Comparison of ENCODE assay signal across 18 mouse cellular contexts in the genomic region with DNA sequence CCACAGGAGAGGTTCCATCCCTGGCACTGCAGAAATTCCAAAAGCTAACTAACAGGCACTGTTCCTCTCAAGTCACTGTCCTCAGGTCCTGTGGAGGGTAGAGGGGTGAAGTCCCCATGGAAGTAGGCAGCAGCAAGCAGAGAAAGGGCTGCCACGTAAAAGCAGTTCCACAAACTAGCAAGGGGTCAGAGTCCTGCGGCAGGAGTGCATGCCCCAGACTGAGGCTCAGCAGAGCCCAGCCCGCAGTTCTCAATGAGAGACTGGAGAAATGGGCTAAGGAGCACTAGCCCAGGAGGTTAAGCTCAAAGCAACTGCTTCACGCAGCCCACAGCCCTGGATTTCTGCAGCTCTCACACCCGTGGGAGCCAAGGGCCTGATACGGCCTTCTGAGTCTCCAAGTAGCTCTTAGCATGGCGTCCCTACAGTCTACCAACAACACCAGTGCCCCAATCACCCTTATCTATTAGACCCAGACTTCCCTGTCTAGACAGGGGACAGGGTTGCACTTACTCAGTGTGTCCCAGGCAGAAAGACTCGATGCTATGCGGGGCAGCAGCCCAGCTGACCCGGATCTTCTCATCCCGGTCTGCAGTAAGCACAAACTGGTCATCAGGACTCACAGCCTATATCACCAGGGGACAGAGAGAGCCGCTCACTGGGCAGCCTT. TPM values are rescaled to one million over a fixed set of nuclear protein-coding genes. Genes with fewer than 3 reads are reported as not detected.
DNase-seq lines count a peak whose midpoint lies in the region; ATAC-seq and TF ChIP-seq lines count a peak whose summit lies in the region.
"Had no signal": no experiment of that assay in that cellular context is flagged by ENCODE, and none has a peak within 500 bp of the region (broad histone marks: within the 10 kb centered on the region; RNA-seq: fewer than 3 reads in every experiment).

No protein-coding gene starts in this region.

- no peaks in the 10 kb centered on the region for H3K9me3 ChIP-seq in MEL (replicated peaks; ENCODE audit: insufficient read depth, low read length)
- H3K9me3 ChIP-seq in liver, embryonic 16.5 days (replicated peaks; ENCODE audit: control insufficient read depth, low read length), result no peaks in the 10 kb centered on the region
- H3K9me3 ChIP-seq in midbrain, embryonic 16.5 days (replicated peaks; ENCODE audit: control insufficient read depth, low read length, poor library complexity, severe bottlenecking), result no peaks in the 10 kb centered on the region
- H3K9me3 ChIP-seq: embryonic facial prominence, embryonic 12.5 days; G1E; heart, embryonic 15.5 days had no signal

- no peak for TF ChIP-seq POLR2A in MEL (IDR thresholded peaks at IDR 0.05; ENCODE audit: control insufficient read depth in 1 of 2, insufficient read depth in 1 of 2, low read depth in 1 of 2, low read length in 2 of 2, poor library complexity in 1 of 2)
- TF ChIP-seq POLR2A in lung, adult 2 months (IDR thresholded peaks at IDR 0.05; ENCODE audit: borderline replicate concordance, extremely low read depth, low read depth, low read length), result no peak

- no peak for TF ChIP-seq EP300 in MEL (IDR thresholded peaks at IDR 0.05; ENCODE audit: low read depth in 1 of 2, low read length in 2 of 2)

- no peaks in the 10 kb centered on the region for H3K4me1 ChIP-seq in MEL (ENCODE audit: control insufficient read depth in 1 of 2, insufficient read depth in 2 of 2, low read length in 2 of 2)
- H3K4me1 ChIP-seq in liver, embryonic 16.5 days (ENCODE audit: control insufficient read depth, low read depth, low read length), result peaks cover 14% of the 10 kb centered on the region
- H3K4me1 ChIP-seq in lung, adult 2 months (ENCODE audit: control insufficient read depth, insufficient read depth, low read length), result no peaks in the 10 kb centered on the region
- H3K4me1 ChIP-seq in midbrain, embryonic 16.5 days (ENCODE audit: control insufficient read depth, insufficient read depth, low read length), result no peaks in the 10 kb centered on the region
- H3K4me1 ChIP-seq: embryonic facial prominence, embryonic 12.5 days; heart, embryonic 15.5 days had no signal

- DNase-seq in MEL (ENCODE audit: low read depth, low spot score), result peak; percentile 52
- peak; percentile 58 for DNase-seq in c-Kit-positive CD71-positive TER-119-negative erythroid progenitor cells, embryonic 14.5 days (ENCODE audit: low read depth)
- DNase-seq in kidney, postnatal 25 days, result peak; percentile 46 to 67
- DNase-seq in lung, adult 2 months, result no peak
- no peak for DNase-seq in right cerebral cortex, postnatal 14 days
- DNase-seq: adrenal gland, adult 8-10 months; cerebellum, adult 18-20 months; layer of hippocampus, postnatal 36 days; lung, adult 18-20 months; lung, postnatal 4 days; midbrain, embryonic 14.5 days; retina, postnatal 1 day had no signal

- H3K36me3 ChIP-seq in MEL (ENCODE audit: control insufficient read depth in 1 of 2, insufficient read depth in 2 of 2, low read length in 2 of 2), result peaks cover 0 to 9% of the 10 kb centered on the region in 2 experiments; a peak in 2 of 4 replicates
- H3K36me3 ChIP-seq in liver, embryonic 16.5 days (ENCODE audit: control insufficient read depth, insufficient read depth), result peaks cover 15% of the 10 kb centered on the region
- peaks cover 45% of the 10 kb centered on the region for H3K36me3 ChIP-seq in midbrain, embryonic 16.5 days (ENCODE audit: control insufficient read depth, insufficient read depth, low read length)

- H3K27me3 ChIP-seq in MEL (ENCODE audit: control insufficient read depth in 1 of 2, insufficient read depth in 2 of 2, low read length in 2 of 2), result no peaks in the 10 kb centered on the region
- H3K27me3 ChIP-seq in liver, embryonic 16.5 days (ENCODE audit: control insufficient read depth, insufficient read depth, low read depth, low read length), result no peaks in the 10 kb centered on the region
- no peaks in the 10 kb centered on the region for H3K27me3 ChIP-seq in midbrain, embryonic 16.5 days (ENCODE audit: control insufficient read depth, insufficient read depth, low read depth, low read length)
- H3K27me3 ChIP-seq: embryonic facial prominence, embryonic 12.5 days; heart, embryonic 15.5 days had no signal

- H3K27ac ChIP-seq in MEL (ENCODE audit: control insufficient read depth, low read depth, low read length), result no peak overlapping the region
- H3K27ac ChIP-seq in liver, embryonic 16.5 days (ENCODE audit: low read length), result 0 out of 2 replicates have a peak overlapping the region, but pooled peaks have one; percentile 11
- no peak overlapping the region for H3K27ac ChIP-seq in midbrain, embryonic 16.5 days (ENCODE audit: low read length)
- H3K27ac ChIP-seq: embryonic facial prominence, embryonic 12.5 days; heart, embryonic 15.5 days had no signal

- peak; percentile 81 for ATAC-seq in liver, embryonic 16.5 days (ENCODE audit: low read depth)
- no peak for ATAC-seq in midbrain, embryonic 16.5 days
- ATAC-seq: inflammation-experienced regulatory T-cells, adult 6 months had no signal

- 37% methylated on average over 12 of the region's 12 CpGs for WGBS in liver, embryonic 16.5 days (ENCODE audit: insufficient replicate concordance)
- 89% methylated on average over 12 of the region's 12 CpGs for whole genome bisulfite sequencing in lung, adult 2 months
- 95% methylated on average over 12 of the region's 12 CpGs for WGBS in midbrain, embryonic 16.5 days

- no peak for TF ChIP-seq CTCF in MEL (IDR thresholded peaks at IDR 0.05 in 2 of 3, conservative IDR thresholded peaks at IDR 0.05 in 1 of 3; ENCODE audit: control insufficient read depth in 1 of 3, insufficient read depth in 1 of 3, low read depth in 2 of 3, low read length in 3 of 3, poor library complexity in 1 of 3, severe bottlenecking in 1 of 3)
- TF ChIP-seq CTCF in lung, adult 2 months (IDR thresholded peaks at IDR 0.05; ENCODE audit: insufficient read depth, low read length), result no peak

- no peak overlapping the region for H3K4me3 ChIP-seq in MEL (ENCODE audit: control insufficient read depth in 1 of 2, insufficient read depth in 1 of 2, low read depth in 2 of 2, low read length in 2 of 2)
- H3K4me3 ChIP-seq in liver, embryonic 16.5 days (ENCODE audit: low read depth, low read length), result no peak overlapping the region
- no peak overlapping the region for H3K4me3 ChIP-seq in lung, adult 2 months (replicated peaks; ENCODE audit: extremely low read depth, low read depth, low read length)
- no peak overlapping the region for H3K4me3 ChIP-seq in midbrain, embryonic 16.5 days (ENCODE audit: low read depth, low read length)
- H3K4me3 ChIP-seq: embryonic facial prominence, embryonic 12.5 days; heart, embryonic 15.5 days had no signal

- TF ChIP-seq RAD21 in MEL (IDR thresholded peaks at IDR 0.05; ENCODE audit: low read depth, low read length), result no peak

- H3K9ac ChIP-seq in MEL (ENCODE audit: control insufficient read depth, low read depth, low read length, poor library complexity, severe bottlenecking), result no peak overlapping the region
- H3K9ac ChIP-seq in liver, embryonic 16.5 days (ENCODE audit: low read depth, low read length), result no peak overlapping the region
- H3K9ac ChIP-seq in midbrain, embryonic 16.5 days (ENCODE audit: low read depth, low read length), result no peak overlapping the region
- H3K9ac ChIP-seq: embryonic facial prominence, embryonic 12.5 days; heart, embryonic 15.5 days had no signal

- H3K79me2 ChIP-seq in MEL (ENCODE audit: control insufficient read depth, insufficient read depth, low read length, poor library complexity), result peaks cover 7% of the 10 kb centered on the region; the same call in 1 of the 2 replicates

- no peak overlapping the region for H3K4me2 ChIP-seq in liver, embryonic 16.5 days (ENCODE audit: low read depth, low read length)
- H3K4me2 ChIP-seq in midbrain, embryonic 16.5 days (ENCODE audit: low read length), result no peak overlapping the region
- H3K4me2 ChIP-seq: embryonic facial prominence, embryonic 12.5 days; heart, embryonic 15.5 days had no signal

TF ChIP-seq in MEL, 35 proteins besides CTCF, POLR2A, EP300 and RAD21:
- TF ChIP-seq ETS1 (IDR thresholded peaks at IDR 0.05; ENCODE audit: low read depth, low read length) (no peak), NRF1 (IDR thresholded peaks at IDR 0.05; ENCODE audit: insufficient read depth, low read depth, low read length, poor library complexity, severe bottlenecking) (no peak), KAT2A (conservative IDR thresholded peaks at IDR 0.05; ENCODE audit: low read depth, low read length) (no peak), GATA1 (IDR thresholded peaks at IDR 0.05; ENCODE audit: low read depth, low read length) (peak; percentile 39; the same call in 1 of the 2 replicates), TAL1 (IDR thresholded peaks at IDR 0.05; ENCODE audit: low read length) (peak; percentile 73)

RNA-seq across cellular contexts. Expression of a gene that starts 17.4 kb away (rescaled TPM):
- 104 and 118 TPM in 2 replicates for total RNA-seq in MEL (2012; rRNA removed)
- 100 to 1,000 TPM in 1 of 2 experiments, not detected in 1; 109 TPM for polyA plus RNA-seq in MEL (2012; ENCODE audit: insufficient read depth in 1 of 2, insufficient read length in 2 of 2, low read depth in 1 of 2, low replicate concordance in 2 of 2, missing spikeins in 1 of 2)
- polyA plus RNA-seq in liver, embryonic 16.5 days (2015; fragmentation: Nextera tagmentation; extraction: Ambion mirVana), result 15.8 and 16.4 TPM in 2 replicates
- 20.1 and 20.6 TPM in 2 replicates for polyA plus RNA-seq in lung, adult 2 months (2012; rRNA removed)
- polyA plus RNA-seq in midbrain, embryonic 16.5 days (2015; fragmentation: Nextera tagmentation; extraction: Ambion mirVana), result 38.5 and 43.7 TPM in 2 replicates

RNA-seq across cellular contexts. Expression of a gene that starts 17.5 kb away (rescaled TPM):
- total RNA-seq in MEL (2012; rRNA removed), result 189 and 198 TPM in 2 replicates
- 1,000 to 10,000 TPM in 1 of 2 experiments, 100 to 1,000 TPM in 1; 158 to 1,046 TPM for polyA plus RNA-seq in MEL (2012; ENCODE audit: insufficient read depth in 1 of 2, insufficient read length in 2 of 2, low read depth in 1 of 2, low replicate concordance in 2 of 2, missing spikeins in 1 of 2)
- 169 and 174 TPM in 2 replicates for polyA plus RNA-seq in liver, embryonic 16.5 days (2015; fragmentation: Nextera tagmentation; extraction: Ambion mirVana)
- polyA plus RNA-seq in lung, adult 2 months (2012; rRNA removed), result 79.5 and 101 TPM in 2 replicates
- 400 and 424 TPM in 2 replicates for polyA plus RNA-seq in midbrain, embryonic 16.5 days (2015; fragmentation: Nextera tagmentation; extraction: Ambion mirVana)

Comparison
In these comparisons a context has a peak if more than half of its experiments do, and no peak if none do; other contexts are left out.
1. DNase-seq: peak in MEL (single experiment), c-Kit-positive CD71-positive TER-119-negative erythroid progenitor cells, embryonic 14.5 days (single experiment) and kidney, postnatal 25 days (2 of 2); none in lung, adult 2 months (single experiment) and right cerebral cortex, postnatal 14 days (single experiment).